Mouse (Mus musculus): ENCODE measurements around the gene 1110059E24Rik. TPM values are rescaled to one million over a fixed set of nuclear protein-coding genes. Genes with fewer than 3 reads are reported as not detected.

The 1110059E24Rik gene
- polyA plus RNA-seq, 1 experiment, result 0.86 TPM

GRCm38 (mm10) chr19:21626271-21626988 lies 26.3 kb downstream of the 1110059E24Rik start:
- H3K4me1 ChIP-seq (ENCODE audit: control insufficient read depth, insufficient read depth, insufficient read length, low read length), result peaks cover 8% of the 10 kb centered on the region
- no peaks in the 10 kb centered on the region for H3K27me3 ChIP-seq (ENCODE audit: control insufficient read depth, insufficient read depth, low read length)
- 87% methylated on average over 6 of the region's 6 CpGs for WGBS
- TF ChIP-seq CTCF (IDR thresholded peaks at IDR 0.05; ENCODE audit: extremely low read depth, insufficient read length, insufficient replicate concordance, low read depth, low read length) (no peak), POLR2A (IDR thresholded peaks at IDR 0.05; ENCODE audit: low read depth, low read length) (no peak)
- no peaks in the 10 kb centered on the region for H3K36me3 ChIP-seq (ENCODE audit: control insufficient read depth, insufficient read depth, low read length)
- no peak overlapping the region for H3K4me3 ChIP-seq (ENCODE audit: low read depth, low read length)
- H3K27ac ChIP-seq (ENCODE audit: insufficient read depth, low read depth, low read length), result no peak overlapping the region

GRCm38 (mm10) chr19:21624148-21624535 lies 28.6 kb downstream of the 1110059E24Rik start:
- Histone ChIP-seq H3K27me3 (ENCODE audit: control insufficient read depth, insufficient read depth, low read length) (no peaks in the 10 kb centered on the region), H3K4me3 (ENCODE audit: low read depth, low read length) (no peak overlapping the region), H3K36me3 (ENCODE audit: control insufficient read depth, insufficient read depth, low read length) (no peaks in the 10 kb centered on the region), H3K27ac (ENCODE audit: insufficient read depth, low read depth, low read length) (no peak overlapping the region; the same call in 1 of the 2 replicates), H3K4me1 (ENCODE audit: control insufficient read depth, insufficient read depth, insufficient read length, low read length) (peaks cover 8% of the 10 kb centered on the region)
- TF ChIP-seq CTCF (IDR thresholded peaks at IDR 0.05; ENCODE audit: extremely low read depth, insufficient read length, insufficient replicate concordance, low read depth, low read length) (no peak), POLR2A (IDR thresholded peaks at IDR 0.05; ENCODE audit: low read depth, low read length) (no peak)
- 31% methylated on average over 4 of the region's 4 CpGs for WGBS

GRCm38 (mm10) chr19:21623410-21624147 lies 29.2 kb downstream of the 1110059E24Rik start:
- WGBS, result 35% methylated on average over 3 of the region's 3 CpGs
- Histone ChIP-seq H3K4me3 (ENCODE audit: low read depth, low read length) (no peak overlapping the region), H3K4me1 (ENCODE audit: control insufficient read depth, insufficient read depth, insufficient read length, low read length) (peaks cover 8% of the 10 kb centered on the region), H3K27ac (ENCODE audit: insufficient read depth, low read depth, low read length) (no peak overlapping the region; the same call in 1 of the 2 replicates), H3K36me3 (ENCODE audit: control insufficient read depth, insufficient read depth, low read length) (peaks cover under 1% of the 10 kb centered on the region; the same call in 1 of the 2 replicates), H3K27me3 (ENCODE audit: control insufficient read depth, insufficient read depth, low read length) (no peaks in the 10 kb centered on the region)
- TF ChIP-seq POLR2A (IDR thresholded peaks at IDR 0.05; ENCODE audit: low read depth, low read length), result no peak
- no peak for TF ChIP-seq CTCF (IDR thresholded peaks at IDR 0.05; ENCODE audit: extremely low read depth, insufficient read length, insufficient replicate concordance, low read depth, low read length)

GRCm38 (mm10) chr19:21615801-21616200 lies 37.0 kb downstream of the 1110059E24Rik start:
- 77% methylated on average over 3 of the region's 3 CpGs for WGBS
- Histone ChIP-seq H3K27ac (ENCODE audit: insufficient read depth, low read depth, low read length) (no peak overlapping the region), H3K4me1 (ENCODE audit: control insufficient read depth, insufficient read depth, insufficient read length, low read length) (no peaks in the 10 kb centered on the region; the same call in 1 of the 2 replicates)

GRCm38 (mm10) chr19:21611725-21612575 lies 40.8 kb downstream of the 1110059E24Rik start:
- TF ChIP-seq CTCF (IDR thresholded peaks at IDR 0.05; ENCODE audit: extremely low read depth, insufficient read length, insufficient replicate concordance, low read depth, low read length) (no peak), POLR2A (IDR thresholded peaks at IDR 0.05; ENCODE audit: low read depth, low read length) (no peak)
- Histone ChIP-seq H3K27ac (ENCODE audit: insufficient read depth, low read depth, low read length) (no peak overlapping the region), H3K27me3 (ENCODE audit: control insufficient read depth, insufficient read depth, low read length) (no peaks in the 10 kb centered on the region), H3K36me3 (ENCODE audit: control insufficient read depth, insufficient read depth, low read length) (no peaks in the 10 kb centered on the region; the same call in 1 of the 2 replicates), H3K4me1 (ENCODE audit: control insufficient read depth, insufficient read depth, insufficient read length, low read length) (no peaks in the 10 kb centered on the region; the same call in 1 of the 2 replicates), H3K4me3 (ENCODE audit: low read depth, low read length) (no peak overlapping the region)
- 93% methylated on average over 9 of the region's 9 CpGs for WGBS

More at GRCm38 (mm10) chr19:21615801-21616200, 37.0 kb downstream of the 1110059E24Rik start:
- H3K36me3 ChIP-seq (ENCODE audit: control insufficient read depth, insufficient read depth, low read length), result peaks cover 4% of the 10 kb centered on the region
- H3K4me3 ChIP-seq (ENCODE audit: low read depth, low read length), result no peak overlapping the region
- TF ChIP-seq CTCF (IDR thresholded peaks at IDR 0.05; ENCODE audit: extremely low read depth, insufficient read length, insufficient replicate concordance, low read depth, low read length), result no peak
- TF ChIP-seq POLR2A (IDR thresholded peaks at IDR 0.05; ENCODE audit: low read depth, low read length), result no peak
- no peaks in the 10 kb centered on the region for H3K27me3 ChIP-seq (ENCODE audit: control insufficient read depth, insufficient read depth, low read length)

- H3K27ac ChIP-seq (ENCODE audit: insufficient read depth, low read depth, low read length), result no peak overlapping the region
- no peaks in the 10 kb centered on the region for H3K27me3 ChIP-seq (ENCODE audit: control insufficient read depth, insufficient read depth, low read length)
- TF ChIP-seq CTCF (IDR thresholded peaks at IDR 0.05; ENCODE audit: extremely low read depth, insufficient read length, insufficient replicate concordance, low read depth, low read length), result no peak
- no peak for TF ChIP-seq POLR2A (IDR thresholded peaks at IDR 0.05; ENCODE audit: low read depth, low read length)
- WGBS, result 88% methylated on average over 6 of the region's 6 CpGs
- H3K4me1 ChIP-seq (ENCODE audit: control insufficient read depth, insufficient read depth, insufficient read length, low read length), result no peaks in the 10 kb centered on the region; the same call in 1 of the 2 replicates
- H3K4me3 ChIP-seq (ENCODE audit: low read depth, low read length), result no peak overlapping the region
- no peaks in the 10 kb centered on the region; the same call in 1 of the 2 replicates for H3K36me3 ChIP-seq (ENCODE audit: control insufficient read depth, insufficient read depth, low read length)
Observed at GRCm38 (mm10) chr19:21611297-21611696, 41.5 kb downstream of the 1110059E24Rik start.

All from small intestine, adult 2 months (tissue).